Mouse (Mus musculus): ENCODE measurements around the gene Theg. TPM values are rescaled to one million over a fixed set of nuclear protein-coding genes. Genes with fewer than 3 reads are reported as not detected.

The Theg gene
- polyA plus RNA-seq, 1 experiment from 2014 or later, result not detected

GRCm38 (mm10) chr10:79578891-79579290 is 8.2 kb downstream of the Theg start:
- ATAC-seq (replicated peaks; ENCODE audit: insufficient number of reproducible peaks, insufficient read depth, low FRiP score, low read depth), result no peak
- peaks cover 14% of the 10 kb centered on the region for H3K27me3 ChIP-seq
- H3K9me3 ChIP-seq (replicated peaks), result no peaks in the 10 kb centered on the region
- H3K4me3 ChIP-seq, result no peak overlapping the region
- H3K4me2 ChIP-seq, result no peak overlapping the region
- no peak overlapping the region for H3K27ac ChIP-seq
- no peak overlapping the region for H3K9ac ChIP-seq
- no peaks in the 10 kb centered on the region for H3K36me3 ChIP-seq
- H3K4me1 ChIP-seq (replicated peaks), result no peaks in the 10 kb centered on the region
- WGBS, result 68% methylated on average over 7 of the region's 7 CpGs

GRCm38 (mm10) chr10:79578276-79578675 is 8.9 kb downstream of the Theg start:
- Histone ChIP-seq H3K36me3 (no peaks in the 10 kb centered on the region), H3K27me3 (peaks cover 14% of the 10 kb centered on the region), H3K4me2 (no peak overlapping the region), H3K4me3 (no peak overlapping the region), H3K4me1 (replicated peaks) (no peaks in the 10 kb centered on the region), H3K9ac (no peak overlapping the region), H3K9me3 (replicated peaks) (no peaks in the 10 kb centered on the region), H3K27ac (no peak overlapping the region)
- ATAC-seq (replicated peaks; ENCODE audit: insufficient number of reproducible peaks, insufficient read depth, low FRiP score, low read depth), result no peak
- WGBS, result 67% methylated on average over 9 of the region's 9 CpGs

GRCm38 (mm10) chr10:79577376-79577775 is 9.8 kb downstream of the Theg start:
- ATAC-seq (replicated peaks; ENCODE audit: insufficient number of reproducible peaks, insufficient read depth, low FRiP score, low read depth), result no peak
- WGBS, result 74% methylated on average over 4 of the region's 4 CpGs
- Histone ChIP-seq H3K4me3 (no peak overlapping the region), H3K4me2 (no peak overlapping the region), H3K9ac (no peak overlapping the region), H3K9me3 (replicated peaks) (no peaks in the 10 kb centered on the region), H3K27ac (no peak overlapping the region), H3K36me3 (no peaks in the 10 kb centered on the region), H3K27me3 (peaks cover 14% of the 10 kb centered on the region), H3K4me1 (replicated peaks) (no peaks in the 10 kb centered on the region)

- H3K9ac ChIP-seq, result no peak overlapping the region
- no peak overlapping the region for H3K4me3 ChIP-seq
- H3K36me3 ChIP-seq, result no peaks in the 10 kb centered on the region
- peaks cover 14% of the 10 kb centered on the region for H3K27me3 ChIP-seq
- H3K27ac ChIP-seq, result no peak overlapping the region
- no peak overlapping the region for H3K4me2 ChIP-seq
- WGBS, result 70% methylated on average over 6 of the region's 6 CpGs
- no peaks in the 10 kb centered on the region for H3K4me1 ChIP-seq (replicated peaks)
- no peaks in the 10 kb centered on the region for H3K9me3 ChIP-seq (replicated peaks)
- no peak for ATAC-seq (replicated peaks; ENCODE audit: insufficient number of reproducible peaks, insufficient read depth, low FRiP score, low read depth)
Observed at GRCm38 (mm10) chr10:79575754-79576153, 11.4 kb downstream of the Theg start.

GRCm38 (mm10) chr10:79574796-79575195 is 12.3 kb downstream of the Theg start:
- no peak overlapping the region for H3K4me2 ChIP-seq
- peaks cover 12% of the 10 kb centered on the region for H3K27me3 ChIP-seq
- no peak for ATAC-seq (replicated peaks; ENCODE audit: insufficient number of reproducible peaks, insufficient read depth, low FRiP score, low read depth)
- H3K9ac ChIP-seq, result no peak overlapping the region
- H3K4me3 ChIP-seq, result no peak overlapping the region
- no peak overlapping the region for H3K27ac ChIP-seq
- WGBS, result 86% methylated on average over 6 of the region's 6 CpGs
- H3K9me3 ChIP-seq (replicated peaks), result no peaks in the 10 kb centered on the region
- no peaks in the 10 kb centered on the region for H3K36me3 ChIP-seq
- no peaks in the 10 kb centered on the region for H3K4me1 ChIP-seq (replicated peaks)

GRCm38 (mm10) chr10:79574350-79574749 is 12.8 kb downstream of the Theg start:
- WGBS, result 76% methylated on average over 8 of the region's 8 CpGs
- Histone ChIP-seq H3K4me2 (no peak overlapping the region), H3K4me3 (no peak overlapping the region), H3K9me3 (replicated peaks) (no peaks in the 10 kb centered on the region), H3K27ac (no peak overlapping the region), H3K27me3 (peaks cover 8% of the 10 kb centered on the region), H3K9ac (no peak overlapping the region), H3K36me3 (no peaks in the 10 kb centered on the region), H3K4me1 (replicated peaks) (no peaks in the 10 kb centered on the region)
- ATAC-seq (replicated peaks; ENCODE audit: insufficient number of reproducible peaks, insufficient read depth, low FRiP score, low read depth), result no peak

GRCm38 (mm10) chr10:79573611-79574010 is 13.5 kb downstream of the Theg start:
- H3K4me1 ChIP-seq (replicated peaks), result no peaks in the 10 kb centered on the region
- no peak overlapping the region for H3K4me3 ChIP-seq
- no peak overlapping the region for H3K9ac ChIP-seq
- no peak overlapping the region for H3K4me2 ChIP-seq
- H3K9me3 ChIP-seq (replicated peaks), result no peaks in the 10 kb centered on the region
- WGBS, result 81% methylated on average over 6 of the region's 6 CpGs
- no peak for ATAC-seq (replicated peaks; ENCODE audit: insufficient number of reproducible peaks, insufficient read depth, low FRiP score, low read depth)
- peaks cover 4% of the 10 kb centered on the region for H3K27me3 ChIP-seq
- no peaks in the 10 kb centered on the region for H3K36me3 ChIP-seq
- no peak overlapping the region for H3K27ac ChIP-seq

GRCm38 (mm10) chr10:79571314-79571713 is 15.8 kb downstream of the Theg start:
- no peaks in the 10 kb centered on the region for H3K4me1 ChIP-seq (replicated peaks)
- no peak overlapping the region for H3K4me3 ChIP-seq
- no peaks in the 10 kb centered on the region for H3K27me3 ChIP-seq
- ATAC-seq (replicated peaks; ENCODE audit: insufficient number of reproducible peaks, insufficient read depth, low FRiP score, low read depth), result no peak
- no peak overlapping the region for H3K9ac ChIP-seq
- H3K36me3 ChIP-seq, result no peaks in the 10 kb centered on the region
- 90% methylated on average over 2 of the region's 2 CpGs for WGBS
- H3K27ac ChIP-seq, result no peak overlapping the region
- no peak overlapping the region for H3K4me2 ChIP-seq
- no peaks in the 10 kb centered on the region for H3K9me3 ChIP-seq (replicated peaks)

- Histone ChIP-seq H3K36me3 (no peaks in the 10 kb centered on the region), H3K27ac (no peak overlapping the region), H3K4me3 (no peak overlapping the region), H3K4me1 (replicated peaks) (no peaks in the 10 kb centered on the region), H3K4me2 (no peak overlapping the region), H3K9me3 (replicated peaks) (no peaks in the 10 kb centered on the region), H3K9ac (no peak overlapping the region), H3K27me3 (no peaks in the 10 kb centered on the region)
- ATAC-seq (replicated peaks; ENCODE audit: insufficient number of reproducible peaks, insufficient read depth, low FRiP score, low read depth), result no peak
- 85% methylated on average over 5 of the region's 5 CpGs for WGBS
Observed at GRCm38 (mm10) chr10:79569921-79570320, 17.2 kb downstream of the Theg start.

- H3K27ac ChIP-seq, result no peak overlapping the region
Observed at GRCm38 (mm10) chr10:79559716-79560115, 27.4 kb downstream of the Theg start.

GRCm38 (mm10) chr10:79557496-79557895 is 29.6 kb downstream of the Theg start:
- no peak overlapping the region for H3K27ac ChIP-seq
- no peak for ATAC-seq (replicated peaks; ENCODE audit: insufficient number of reproducible peaks, insufficient read depth, low FRiP score, low read depth)

More at GRCm38 (mm10) chr10:79559716-79560115, 27.4 kb downstream of the Theg start:
- no peaks in the 10 kb centered on the region for H3K9me3 ChIP-seq (replicated peaks)
- ATAC-seq (replicated peaks; ENCODE audit: insufficient number of reproducible peaks, insufficient read depth, low FRiP score, low read depth), result no peak
- no peak overlapping the region for H3K4me3 ChIP-seq
- H3K36me3 ChIP-seq, result no peaks in the 10 kb centered on the region
- H3K27me3 ChIP-seq, result no peaks in the 10 kb centered on the region
- peaks cover 5% of the 10 kb centered on the region for H3K4me1 ChIP-seq (replicated peaks)
- WGBS, result 79% methylated on average over 2 of the region's 2 CpGs
- H3K9ac ChIP-seq, result no peak overlapping the region
- no peak overlapping the region for H3K4me2 ChIP-seq

GRCm38 (mm10) chr10:79556951-79557350 is 30.2 kb downstream of the Theg start:
- no peak overlapping the region for H3K27ac ChIP-seq
- H3K9me3 ChIP-seq (replicated peaks), result no peaks in the 10 kb centered on the region
- no peaks in the 10 kb centered on the region for H3K36me3 ChIP-seq
- no peak overlapping the region for H3K4me3 ChIP-seq
- WGBS, result 79% methylated on average over 5 of the region's 5 CpGs
- no peak overlapping the region for H3K9ac ChIP-seq
- H3K27me3 ChIP-seq, result no peaks in the 10 kb centered on the region
- ATAC-seq (replicated peaks; ENCODE audit: insufficient number of reproducible peaks, insufficient read depth, low FRiP score, low read depth), result no peak
- H3K4me2 ChIP-seq, result no peak overlapping the region
- peaks cover 26% of the 10 kb centered on the region for H3K4me1 ChIP-seq (replicated peaks)

More at GRCm38 (mm10) chr10:79557496-79557895, 29.6 kb downstream of the Theg start:
- peaks cover 23% of the 10 kb centered on the region for H3K4me1 ChIP-seq (replicated peaks)
- no peak overlapping the region for H3K4me2 ChIP-seq
- no peak overlapping the region for H3K4me3 ChIP-seq
- H3K9me3 ChIP-seq (replicated peaks), result no peaks in the 10 kb centered on the region
- no peak overlapping the region for H3K9ac ChIP-seq
- 86% methylated on average over 5 of the region's 5 CpGs for WGBS
- H3K27me3 ChIP-seq, result no peaks in the 10 kb centered on the region
- no peaks in the 10 kb centered on the region for H3K36me3 ChIP-seq

All from heart, embryonic 15.5 days (tissue).